Mouse (Mus musculus) forebrain, embryonic 15.5 days (tissue): ENCODE data around the gene Gm10097. TPM values are rescaled to one million over a fixed set of nuclear protein-coding genes. Genes with fewer than 3 reads are reported as not detected.

ENCODE experiments used
- ATAC-seq: fragments of 200-750 bp; cut with Nextera tagmentation; replicated peaks from 2 replicates; pipeline ENCODE4 v1.8.0; 2017; ENCODE audit warnings: mild to moderate bottlenecking, moderate TSS enrichment, moderate library complexity
- H3K27ac ChIP-seq: fragments of 300-500 bp; sonication (generic); replicated peaks from 2 replicates; pipeline ENCODE4 v1.5.1; 2015; ENCODE audit warnings: mild to moderate bottlenecking, inconsistent platforms
- H3K27me3 ChIP-seq: fragments of 300-500 bp; sonication (generic); 2 replicates; pipeline ENCODE4 v1.6.1; 2015; ENCODE audit warnings: inconsistent platforms
- H3K36me3 ChIP-seq: fragments of 300-500 bp; sonication (generic); 2 replicates; pipeline ENCODE4 v1.6.1; 2015; ENCODE audit warnings: mild to moderate bottlenecking, inconsistent platforms
- H3K4me1 ChIP-seq: fragments of 300-500 bp; sonication (generic); 2 replicates; pipeline ENCODE4 v1.6.1; 2015; ENCODE audit warnings: inconsistent platforms
- H3K4me2 ChIP-seq: fragments of 300-500 bp; sonication (generic); replicated peaks from 2 replicates; pipeline ENCODE4 v1.6.1; 2015; ENCODE audit warnings: mild to moderate bottlenecking, inconsistent platforms
- H3K4me3 ChIP-seq: fragments of 300-500 bp; sonication (generic); 2 replicates; pipeline ENCODE4 v1.5.1; 2015; ENCODE audit warnings: mild to moderate bottlenecking, inconsistent platforms
- H3K9ac ChIP-seq: fragments of 300-500 bp; sonication (generic); replicated peaks from 2 replicates; pipeline ENCODE4 v1.6.1; 2015; ENCODE audit warnings: mild to moderate bottlenecking, inconsistent platforms
- H3K9me3 ChIP-seq: fragments of 300-500 bp; sonication (generic); 2 replicates; pipeline ENCODE4 v1.6.1; 2016; ENCODE audit warnings: inconsistent platforms
- WGBS: fragments of 180-500 bp; shearing (Covaris S2); methylation state at CpG from one replicate; pipeline ENCODE4 v1.1.7; 2015; ENCODE audit warnings: mixed read lengths; 5-methylcytosine and 5-hydroxymethylcytosine counted together
- polyA plus RNA-seq: library from polyadenylated mRNA; unstranded; fragments of >200 nt; fragmentation: Nextera tagmentation; extraction: Ambion mirVana; gene quantifications from 2 replicates; pipeline ENCODE4 v1.2.1, GENCODE M21; 2015

Gene Gm10097
- polyA plus RNA-seq, 1 experiment from 2014 or later, result 0.06 TPM

DNA sequence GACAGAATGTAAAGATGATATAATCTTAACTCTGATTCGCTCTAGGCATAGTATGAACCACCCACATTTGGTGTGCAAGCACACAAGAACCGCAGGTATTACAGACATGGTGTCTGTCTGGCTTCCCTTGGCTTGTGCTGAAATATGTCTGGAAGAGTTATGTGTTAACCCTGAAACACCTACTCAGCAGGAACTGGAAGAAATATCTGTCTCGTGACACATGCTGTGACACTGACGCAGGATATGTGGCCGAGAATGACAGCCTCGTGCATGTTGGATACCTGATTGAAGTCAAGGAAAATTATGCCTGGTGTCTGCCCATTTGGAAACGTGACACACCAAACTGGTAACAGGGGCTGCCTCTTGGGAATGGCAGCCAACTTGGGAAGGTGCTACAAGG, 18.3 kb downstream of the Gm10097 start:
- H3K27me3 ChIP-seq, result no peaks in the 10 kb centered on the region
- no peak for ATAC-seq

DNA sequence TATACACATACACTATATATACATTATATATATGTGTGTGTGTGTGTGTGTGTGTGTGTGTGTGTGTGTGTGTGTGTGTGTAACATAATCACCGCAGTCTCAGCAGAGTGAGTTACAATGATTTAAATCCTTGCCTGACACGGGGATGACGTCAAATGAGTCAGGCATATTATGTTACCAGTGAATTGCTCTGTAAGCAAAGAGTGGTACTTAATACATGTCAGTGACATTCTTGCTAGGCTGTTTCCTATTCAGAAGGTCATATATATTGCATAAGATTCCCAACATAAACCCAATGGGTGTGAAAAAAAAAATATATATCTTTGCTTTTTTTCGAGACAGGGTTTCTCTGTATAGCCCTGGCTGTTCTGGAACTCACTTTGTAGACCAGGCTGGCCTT, 20.1 kb downstream of the Gm10097 start:
- Histone ChIP-seq H3K9ac (no peak overlapping the region), H3K4me2 (no peak overlapping the region), H3K9me3 (no peaks in the 10 kb centered on the region), H3K36me3 (no peaks in the 10 kb centered on the region), H3K27ac (no peak overlapping the region), H3K27me3 (no peaks in the 10 kb centered on the region), H3K4me3 (no peak overlapping the region), H3K4me1 (no peaks in the 10 kb centered on the region)
- ATAC-seq, result no peak
- 92% methylated on average over 4 of the region's 4 CpGs for WGBS

More for the DNA sequence above, 18.3 kb downstream of the Gm10097 start:
- no peaks in the 10 kb centered on the region for H3K9me3 ChIP-seq
- WGBS, result 94% methylated on average over 7 of the region's 7 CpGs
- no peak overlapping the region for H3K27ac ChIP-seq
- H3K4me3 ChIP-seq, result no peak overlapping the region
- H3K4me1 ChIP-seq, result no peaks in the 10 kb centered on the region
- H3K9ac ChIP-seq, result no peak overlapping the region
- H3K4me2 ChIP-seq, result no peak overlapping the region
- H3K36me3 ChIP-seq, result no peaks in the 10 kb centered on the region

DNA sequence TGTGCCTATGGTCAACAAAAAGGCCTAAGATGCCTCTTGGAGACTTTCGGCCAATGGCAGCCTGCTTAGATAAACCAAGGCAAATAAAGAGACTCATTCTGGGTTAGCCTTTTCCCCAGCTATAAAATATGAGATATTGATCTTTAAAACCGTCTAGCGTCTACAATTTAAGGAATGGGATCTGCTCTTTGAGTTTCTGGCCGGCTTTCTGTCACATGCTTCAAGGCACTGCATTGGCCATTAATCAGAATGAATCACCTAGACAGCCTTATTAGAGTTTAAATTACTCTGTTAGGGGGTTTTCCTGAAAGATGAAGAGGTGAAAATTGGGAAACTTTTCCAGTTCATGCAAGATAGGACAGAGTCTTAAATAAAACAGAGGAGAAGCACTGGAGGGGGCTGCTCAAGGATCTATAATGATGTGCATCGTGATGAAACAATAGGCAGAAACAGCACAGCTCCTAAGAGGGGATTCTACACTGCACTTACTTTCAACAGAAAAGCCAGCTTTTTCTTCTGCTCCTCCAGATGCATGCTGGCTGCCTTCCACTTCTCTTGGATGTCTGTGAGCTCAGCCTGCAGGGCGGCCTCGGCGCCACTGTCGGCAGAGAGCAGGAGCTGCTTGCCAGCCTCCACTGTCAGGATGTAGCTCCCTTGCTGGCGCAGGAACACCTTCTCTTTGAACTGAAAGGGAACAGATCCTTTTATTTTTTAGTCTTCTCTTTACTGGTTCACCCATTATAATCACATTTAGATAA, 28.2 kb downstream of the Gm10097 start:
- no peak overlapping the region for H3K4me3 ChIP-seq
- WGBS, result 72% methylated on average over 10 of the region's 10 CpGs
- no peak overlapping the region for H3K4me2 ChIP-seq
- no peaks in the 10 kb centered on the region for H3K4me1 ChIP-seq
- no peak overlapping the region for H3K27ac ChIP-seq
- H3K27me3 ChIP-seq, result no peaks in the 10 kb centered on the region
- H3K9ac ChIP-seq, result no peak overlapping the region
- H3K9me3 ChIP-seq, result no peaks in the 10 kb centered on the region
- no peak for ATAC-seq
- H3K36me3 ChIP-seq, result no peaks in the 10 kb centered on the region

DNA sequence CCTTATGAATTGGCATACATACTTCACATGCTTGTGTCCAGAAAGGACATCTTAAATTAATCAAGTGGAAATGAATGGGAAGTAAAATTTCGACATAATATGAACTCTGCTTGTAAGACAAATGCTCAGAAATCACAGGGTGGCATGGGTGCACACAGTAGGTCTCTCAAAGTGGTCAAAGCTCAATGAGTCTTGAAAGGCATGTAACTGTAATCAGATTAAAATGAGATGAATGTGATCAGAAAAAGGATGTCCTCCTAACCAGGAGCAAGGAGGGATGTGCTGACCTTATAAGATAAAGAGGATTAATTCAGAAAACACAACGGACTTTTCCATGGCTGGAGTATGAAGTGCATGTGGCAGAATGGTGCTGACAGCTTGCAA, 28.8 kb downstream of the Gm10097 start:
- H3K4me3 ChIP-seq, result no peak overlapping the region
- no peak overlapping the region for H3K9ac ChIP-seq
- 74% methylated on average over 2 of the region's 2 CpGs for WGBS
- H3K36me3 ChIP-seq, result no peaks in the 10 kb centered on the region
- no peak for ATAC-seq
- no peaks in the 10 kb centered on the region for H3K9me3 ChIP-seq
- H3K27ac ChIP-seq, result no peak overlapping the region
- no peaks in the 10 kb centered on the region for H3K4me1 ChIP-seq
- no peak overlapping the region for H3K4me2 ChIP-seq
- no peaks in the 10 kb centered on the region for H3K27me3 ChIP-seq

DNA sequence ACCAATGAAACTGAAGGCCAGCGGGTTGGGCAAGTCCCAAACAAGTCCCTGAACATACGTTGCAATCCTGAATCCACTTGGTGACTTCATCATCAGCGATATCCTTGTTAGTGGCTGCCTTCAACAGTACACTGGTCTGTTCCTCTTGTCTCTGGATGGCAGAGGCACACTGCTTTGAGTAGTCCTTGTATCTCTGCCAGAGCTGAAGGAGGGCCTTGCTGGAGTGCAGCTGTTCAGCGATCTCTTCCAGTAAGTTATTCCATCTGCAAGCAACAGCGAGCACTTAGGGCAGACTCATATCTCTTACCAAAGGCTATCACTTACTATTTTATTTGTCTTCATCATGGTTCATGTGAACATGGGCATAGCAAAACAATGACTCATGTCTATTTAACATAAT, 41.8 kb downstream of the Gm10097 start:
- Histone ChIP-seq H3K4me1 (no peaks in the 10 kb centered on the region), H3K36me3 (peaks cover 3% of the 10 kb centered on the region; the same call in 1 of the 2 replicates), H3K27ac (no peak overlapping the region), H3K27me3 (no peaks in the 10 kb centered on the region), H3K4me2 (no peak overlapping the region), H3K9me3 (no peaks in the 10 kb centered on the region), H3K4me3 (no peak overlapping the region), H3K9ac (no peak overlapping the region)
- 84% methylated on average over 5 of the region's 5 CpGs for WGBS
- ATAC-seq, result no peak

DNA sequence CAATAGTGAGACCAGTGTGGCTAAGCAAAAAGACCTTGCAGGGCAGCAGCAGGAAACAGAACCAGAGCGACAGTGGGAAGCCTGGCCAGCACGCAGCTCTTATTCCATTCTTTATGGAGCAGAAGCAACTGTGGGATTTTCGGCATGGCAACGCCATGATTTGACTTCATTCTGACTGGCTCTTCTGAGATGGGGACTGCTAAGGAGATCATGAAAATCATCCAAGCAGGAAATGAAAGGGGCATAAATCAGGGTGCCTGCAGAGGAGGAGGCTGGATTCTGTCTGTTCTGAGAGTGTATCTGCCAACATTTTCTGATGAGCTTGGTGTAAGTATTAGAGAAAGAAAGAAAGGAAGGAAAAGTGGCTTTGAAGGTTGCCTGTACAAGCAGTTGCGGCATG, 47.2 kb downstream of the Gm10097 start:
- Histone ChIP-seq H3K27me3 (no peaks in the 10 kb centered on the region), H3K4me2 (no peak overlapping the region), H3K9ac (no peak overlapping the region), H3K27ac (no peak overlapping the region), H3K4me3 (no peak overlapping the region), H3K36me3 (peaks cover 3% of the 10 kb centered on the region; the same call in 1 of the 2 replicates), H3K4me1 (no peaks in the 10 kb centered on the region), H3K9me3 (no peaks in the 10 kb centered on the region)
- no peak for ATAC-seq
- 91% methylated on average over 5 of the region's 5 CpGs for WGBS

DNA sequence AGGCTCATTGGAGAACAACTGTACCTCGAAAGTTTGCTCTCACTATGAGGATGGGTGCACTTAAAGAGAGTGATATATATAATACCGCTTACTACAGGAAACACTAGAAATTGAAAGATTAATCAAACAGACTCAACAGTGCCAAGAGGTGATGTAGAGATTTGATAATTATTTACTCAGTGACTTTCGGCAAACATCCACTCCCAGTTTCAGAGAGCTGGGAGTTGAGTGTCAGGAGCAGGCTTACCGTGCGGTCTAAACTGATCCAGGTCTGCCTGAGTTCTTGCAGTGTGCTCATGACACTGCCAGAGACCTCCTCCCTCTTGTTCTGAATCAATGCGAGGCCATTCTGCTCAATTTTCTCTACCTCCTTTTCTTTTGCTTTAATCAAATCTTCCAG, 47.7 kb downstream of the Gm10097 start:
- WGBS, result 90% methylated on average over 6 of the region's 6 CpGs
- Histone ChIP-seq H3K27me3 (no peaks in the 10 kb centered on the region), H3K9ac (no peak overlapping the region), H3K27ac (no peak overlapping the region), H3K9me3 (no peaks in the 10 kb centered on the region), H3K4me3 (no peak overlapping the region), H3K36me3 (peaks cover 3% of the 10 kb centered on the region; the same call in 1 of the 2 replicates), H3K4me2 (no peak overlapping the region), H3K4me1 (no peaks in the 10 kb centered on the region)
- ATAC-seq, result no peak
